In the genomic region with DNA sequence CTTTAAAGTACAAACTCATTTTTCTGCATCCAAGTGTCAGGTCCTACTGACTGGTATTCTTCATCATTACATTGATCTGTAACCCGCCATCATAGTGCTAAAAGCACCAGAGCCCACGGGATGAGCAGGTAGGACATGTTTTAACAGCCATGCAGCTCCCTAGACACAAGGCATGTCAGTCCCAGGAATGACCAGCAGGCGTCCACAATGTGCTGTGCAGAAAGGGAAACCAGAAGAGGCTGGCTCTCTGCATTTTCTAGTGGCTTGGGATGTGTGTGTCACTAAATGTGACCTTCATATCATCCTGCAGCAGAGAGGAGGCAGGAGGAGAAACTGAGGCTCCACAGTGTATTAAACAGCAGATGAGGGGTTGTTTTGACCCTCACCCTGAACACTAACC, we compare ENCODE assay signal across 10 mouse cellular contexts. TPM values are rescaled to one million over a fixed set of nuclear protein-coding genes. Genes with fewer than 3 reads are reported as not detected.
DNase-seq lines count a peak whose midpoint lies in the region.
"Not testable (repeated sequence)": the region's sequence is repeated elsewhere in the genome, so short reads cannot be mapped to it uniquely, and the experiment has no call there.
"Had no signal": no experiment of that assay in that cellular context is flagged by ENCODE, and none has a peak within 500 bp of the region (broad histone marks: within the 10 kb centered on the region; RNA-seq: fewer than 3 reads in every experiment).

No protein-coding gene starts in this region.

- intact Hi-C loops in gastrocnemius, postnatal 36 days (cut with DNase I) = not testable (repeated sequence)

- peak; percentile 38 for DNase-seq in A20 (ENCODE audit: low read depth, low spot score)
- DNase-seq in adrenal gland, postnatal 25 days = peak; percentile 53
- DNase-seq in embryo, embryonic 11.5 days (ENCODE audit: low read depth, low spot score) = peak; percentile 1
- peak; percentile 17 to 30 for DNase-seq in gastrocnemius, postnatal 36 days
- peak; percentile 70 for DNase-seq in kidney, adult 18-20 months
- peak; percentile 48 for DNase-seq in left cerebral cortex, adult 18-20 months (ENCODE audit: low spot score in 2 of 2)
- DNase-seq in lung, postnatal 36 days = peak; percentile 49
- peak; percentile 8 to 14 for DNase-seq in right cerebral cortex, postnatal 36 days (ENCODE audit: low spot score in 2 of 2)

RNA-seq across cellular contexts. Expression of a gene that starts 13.5 kb away (rescaled TPM):
- 1.2 and 103 TPM in 2 replicates for total RNA-seq in adrenal gland, postnatal 25 days (2021)
- total RNA-seq in gastrocnemius, postnatal 36 days (2021) = under 1 TPM; 0.15 to 0.79 TPM
- not detected for total RNA-seq in left cerebral cortex, adult 18-20 months (2021)
- total RNA-seq: neutrophil, adult 5-6 weeks had no signal

RNA-seq across cellular contexts. Expression of a gene that starts 13.5 kb away (rescaled TPM):
- total RNA-seq in adrenal gland, postnatal 25 days (2021) = 0.64 and 8.5 TPM in 2 replicates
- under 1 TPM in 1 of 2 experiments, not detected in 1; 0.20 TPM for total RNA-seq in gastrocnemius, postnatal 36 days (2021)
- under 1 TPM in 1 of 2 experiments, not detected in 1; 0.21 TPM for total RNA-seq in left cerebral cortex, adult 18-20 months (2021)
- total RNA-seq: neutrophil, adult 5-6 weeks had no signal

RNA-seq across cellular contexts. Expression of a gene that starts 37.5 kb away (rescaled TPM):
- total RNA-seq in adrenal gland, postnatal 25 days (2021) = not detected in 2 replicates
- not detected for total RNA-seq in gastrocnemius, postnatal 36 days (2021)
- not detected for total RNA-seq in left cerebral cortex, adult 18-20 months (2021)
- total RNA-seq: gastrocnemius, adult 8-10 months; neutrophil, adult 5-6 weeks had no signal

RNA-seq across cellular contexts. Expression of a gene that starts 54.7 kb away (rescaled TPM):
- total RNA-seq in adrenal gland, postnatal 25 days (2021) = 3.0 and 8.9 TPM in 2 replicates
- 1 to 10 TPM; 2.4 to 6.0 TPM for total RNA-seq in gastrocnemius, postnatal 36 days (2021)
- 10 to 100 TPM; 13.4 to 20.2 TPM for total RNA-seq in left cerebral cortex, adult 18-20 months (2021)
- total RNA-seq: neutrophil, adult 5-6 weeks had no signal

Comparison
In these comparisons a context has a peak if more than half of its experiments do, and no peak if none do; other contexts are left out.
1. Peak in every context shown above with its lines: DNase-seq.
2. DNase-seq: peak in every context shown above with its lines; median percentile 70 in kidney, adult 18-20 months; 53 in adrenal gland, postnatal 25 days; 49 in lung, postnatal 36 days; 48 in left cerebral cortex, adult 18-20 months; 38 in A20; 24 in gastrocnemius, postnatal 36 days; 11 in right cerebral cortex, postnatal 36 days; 1 in embryo, embryonic 11.5 days.